Mouse (Mus musculus) midbrain, embryonic 11.5 days (tissue): ENCODE measurements around the gene Rpl13a. TPM values are rescaled to one million over a fixed set of nuclear protein-coding genes. Genes with fewer than 3 reads are reported as not detected.
A peak's percentile ranks its signal among the peaks of the same experiment; 100 is the strongest.

Experiments used
- ATAC-seq: fragments of 200-750 bp; cut with Nextera tagmentation; 2 replicates; pipeline ENCODE4 v1.8.0; 2017; ENCODE audit warnings: moderate TSS enrichment, moderate library complexity; ENCODE audit not compliant: low FRiP score
- DNase-seq: peaks from one replicate; pipeline ENCODE4 v3.0.0; 2015; ENCODE audit warnings: low spot score; ENCODE audit errors: missing footprints
- H3K27ac ChIP-seq: fragments of 300-500 bp; sonication (generic); 2 replicates; pipeline ENCODE4 v1.5.1; 2014; ENCODE audit warnings: low read depth, low read length
- H3K27me3 ChIP-seq: fragments of 300-500 bp; sonication (generic); 2 replicates; pipeline ENCODE4 v1.6.1; 2014; ENCODE audit warnings: mild to moderate bottlenecking, low read length, moderate library complexity, mixed read lengths; ENCODE audit not compliant: control insufficient read depth, insufficient read depth
- H3K36me3 ChIP-seq: fragments of 300-500 bp; sonication (generic); 2 replicates; pipeline ENCODE4 v1.6.1; 2014; ENCODE audit warnings: mild to moderate bottlenecking, low read length, moderate library complexity, mixed read lengths; ENCODE audit not compliant: control insufficient read depth, insufficient read depth
- H3K4me1 ChIP-seq: fragments of 300-500 bp; sonication (generic); 2 replicates; pipeline ENCODE4 v1.6.1; 2014; ENCODE audit warnings: low read length; ENCODE audit not compliant: control insufficient read depth, insufficient read depth
- H3K4me2 ChIP-seq: fragments of 300-500 bp; sonication (generic); 2 replicates; pipeline ENCODE4 v1.6.1; 2014; ENCODE audit warnings: mild to moderate bottlenecking, moderate library complexity
- H3K4me3 ChIP-seq: fragments of 300-500 bp; sonication (generic); 2 replicates; pipeline ENCODE4 v1.5.1; 2014; ENCODE audit warnings: low read depth, low read length
- H3K9ac ChIP-seq: fragments of 300-500 bp; sonication (generic); 2 replicates; pipeline ENCODE4 v1.6.1; 2014; ENCODE audit warnings: low read length
- H3K9me3 ChIP-seq: fragments of 300-500 bp; sonication (generic); 2 replicates; pipeline ENCODE4 v1.6.1; 2016; ENCODE audit warnings: low read length; ENCODE audit not compliant: control insufficient read depth
- WGBS: fragments of 180-500 bp; shearing (Covaris S2); extraction: QIAGEN DNeasy Blood & Tissue Kit; methylation state at CpG from one replicate; pipeline ENCODE4 v1.1.7; 2014; 5-methylcytosine and 5-hydroxymethylcytosine counted together
- microRNA counts: library from miRNA; unstranded; fragments of <30 nt; microRNA quantifications from one replicate; lab custom pipeline; 2015
- microRNA-seq: library from miRNA; unstranded; fragments of <30 nt; microRNA quantifications from one replicate; pipeline ENCODE4, GENCODE M21; 2017
- polyA plus RNA-seq: library from polyadenylated mRNA; unstranded; fragments of >200 nt; fragmentation: Nextera tagmentation; extraction: Ambion mirVana; gene quantifications from 2 replicates; pipeline ENCODE4 v1.2.1, GENCODE M21; 2014

The Rpl13a gene
- polyA plus RNA-seq, 1 experiment from 2014 or later = 1,290 TPM

DNA sequence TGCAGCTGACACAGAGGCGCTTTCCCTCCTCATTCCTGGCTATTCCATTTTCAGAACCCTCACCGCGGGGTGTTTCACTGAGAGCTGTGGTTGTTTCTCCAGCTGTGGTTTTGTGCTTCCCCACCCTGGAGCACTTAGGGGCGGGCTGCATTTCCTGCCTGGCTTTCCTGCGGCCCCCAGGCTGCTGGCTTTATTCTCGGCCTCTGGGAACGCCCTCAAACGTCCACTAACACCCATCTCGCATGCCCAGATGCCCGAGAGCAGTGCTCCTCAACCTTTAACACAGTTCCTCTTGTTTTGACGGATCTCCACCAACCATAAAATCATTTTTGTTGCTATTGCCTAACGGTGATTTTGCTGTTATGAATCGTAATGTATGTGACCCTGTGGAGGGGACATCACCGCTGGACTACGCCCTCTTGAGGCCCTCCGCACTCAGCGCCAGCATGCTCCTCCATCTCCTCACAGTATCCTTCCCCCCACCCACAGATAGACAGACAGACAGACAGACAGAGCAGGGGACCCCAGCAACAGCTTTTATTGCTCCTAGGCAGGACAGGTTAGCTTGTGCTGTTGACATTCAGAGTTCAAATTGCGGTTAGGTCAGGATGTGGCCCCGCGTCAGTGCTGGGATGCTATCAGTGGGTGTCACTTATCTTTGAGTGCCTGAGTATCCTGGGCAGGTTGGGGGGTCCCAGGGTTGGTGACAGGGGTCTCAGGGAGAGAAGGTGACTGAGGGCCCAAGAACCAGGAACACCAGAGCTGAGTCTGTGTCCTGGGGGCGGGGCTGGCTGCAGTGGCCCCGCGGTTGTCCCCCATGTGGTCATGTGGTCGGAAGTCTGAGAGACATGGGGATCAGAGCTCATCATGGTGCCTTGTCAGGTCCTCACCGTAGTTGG lies 45.9 kb downstream of the Rpl13a start:
- H3K4me3 ChIP-seq = no peak overlapping the region

GRCm38 (mm10) chr7:45081016-45081415 lies 47.5 kb downstream of the Rpl13a start:
- H3K4me3 ChIP-seq = no peak overlapping the region
- H3K27ac ChIP-seq = no peak overlapping the region
- no peak overlapping the region for H3K4me2 ChIP-seq
- DNase-seq = no peak
- H3K27me3 ChIP-seq = no peaks in the 10 kb centered on the region
- no peaks in the 10 kb centered on the region for H3K9me3 ChIP-seq
- no peak overlapping the region for H3K9ac ChIP-seq
- H3K36me3 ChIP-seq = peaks cover 6% of the 10 kb centered on the region
- H3K4me1 ChIP-seq = no peaks in the 10 kb centered on the region
- 47% methylated on average over 5 of the region's 5 CpGs for WGBS
- no peak for ATAC-seq

More for the DNA sequence above, 45.9 kb downstream of the Rpl13a start:
- ATAC-seq (no peak), DNase-seq (peak; percentile 77)
- H3K27ac ChIP-seq = no peak overlapping the region
- no peak overlapping the region for H3K4me2 ChIP-seq
- H3K9ac ChIP-seq = no peak overlapping the region
- no peaks in the 10 kb centered on the region for H3K9me3 ChIP-seq
- WGBS = 79% methylated on average over 25 of the region's 25 CpGs
- H3K36me3 ChIP-seq = peaks cover 5% of the 10 kb centered on the region; the same call in 1 of the 2 replicates
- no peaks in the 10 kb centered on the region for H3K27me3 ChIP-seq
- no peaks in the 10 kb centered on the region for H3K4me1 ChIP-seq

GRCm38 (mm10) chr7:45079856-45080255 lies 48.7 kb downstream of the Rpl13a start:
- 3% methylated on average over 10 of the region's 10 CpGs for WGBS
- ATAC-seq = peak; percentile 49; the same call in 1 of the 2 replicates
- Histone ChIP-seq H3K9me3 (no peaks in the 10 kb centered on the region), H3K27me3 (no peaks in the 10 kb centered on the region), H3K4me3 (no peak overlapping the region), H3K27ac (no peak overlapping the region), H3K9ac (no peak overlapping the region), H3K4me1 (no peaks in the 10 kb centered on the region), H3K4me2 (no peak overlapping the region), H3K36me3 (peaks cover 6% of the 10 kb centered on the region; the same call in 1 of the 2 replicates)
- DNase-seq = peak; percentile 100

DNA sequence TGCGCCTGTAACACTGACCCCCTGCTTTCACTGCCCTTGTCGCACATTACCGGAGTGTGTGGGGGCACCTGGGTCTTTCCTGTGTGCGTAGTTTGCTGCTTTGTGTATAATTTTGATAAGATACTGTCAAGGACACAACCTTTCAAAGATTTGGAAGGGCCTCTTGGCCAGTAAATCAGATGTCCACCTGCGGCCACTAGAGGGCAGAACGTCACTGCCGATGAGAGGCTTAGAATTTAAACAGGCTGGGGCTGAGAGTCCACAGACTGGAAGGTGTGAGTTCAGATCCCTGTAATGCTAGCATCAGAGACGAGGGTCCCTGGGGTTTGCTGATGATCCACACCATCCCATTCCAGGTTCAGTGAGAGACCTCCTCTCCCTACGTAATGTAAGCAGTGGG lies 50.0 kb downstream of the Rpl13a start:
- Histone ChIP-seq H3K4me2 (no peak overlapping the region), H3K9ac (no peak overlapping the region), H3K9me3 (no peaks in the 10 kb centered on the region), H3K27ac (no peak overlapping the region), H3K4me3 (no peak overlapping the region), H3K4me1 (no peaks in the 10 kb centered on the region), H3K36me3 (peaks cover 3% of the 10 kb centered on the region; the same call in 1 of the 2 replicates), H3K27me3 (no peaks in the 10 kb centered on the region)
- DNase-seq (peak; percentile 94), ATAC-seq (peak; percentile 41; the same call in 1 of the 2 replicates)
- 40% methylated on average over 9 of the region's 9 CpGs for WGBS

DNA sequence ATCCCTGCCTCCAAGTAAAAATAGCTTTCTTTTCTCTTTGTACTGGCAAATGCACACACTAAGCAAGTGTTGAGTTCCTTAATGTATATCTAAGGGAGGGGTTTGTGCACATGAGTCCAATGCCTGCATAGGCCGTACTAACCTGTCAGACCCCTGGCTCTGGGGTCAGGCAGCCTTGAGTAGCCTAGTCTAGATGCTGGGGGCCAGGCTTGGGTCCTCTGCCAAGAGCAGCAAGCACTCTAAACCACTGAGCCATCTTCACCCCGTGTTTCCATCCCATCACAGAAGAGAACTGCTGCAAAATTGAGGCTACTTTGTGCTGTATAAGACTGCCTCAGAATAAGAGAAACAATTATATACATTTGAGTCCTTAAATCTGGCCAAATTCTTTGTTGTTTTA lies 50.7 kb downstream of the Rpl13a start:
- no peak overlapping the region for H3K9ac ChIP-seq
- no peaks in the 10 kb centered on the region for H3K9me3 ChIP-seq
- no peak for ATAC-seq
- no peaks in the 10 kb centered on the region for H3K4me1 ChIP-seq
- DNase-seq = no peak
- H3K4me3 ChIP-seq = no peak overlapping the region
- no peak overlapping the region for H3K27ac ChIP-seq
- H3K4me2 ChIP-seq = no peak overlapping the region
- H3K36me3 ChIP-seq = peaks cover 3% of the 10 kb centered on the region; the same call in 1 of the 2 replicates
- WGBS = 96% methylated on average over 2 of the region's 2 CpGs
- no peaks in the 10 kb centered on the region for H3K27me3 ChIP-seq

GRCm38 (mm10) chr7:45077322-45077721 lies 51.2 kb downstream of the Rpl13a start:
- H3K36me3 ChIP-seq = peaks cover 3% of the 10 kb centered on the region; the same call in 1 of the 2 replicates
- H3K4me3 ChIP-seq = no peak overlapping the region
- no peaks in the 10 kb centered on the region for H3K4me1 ChIP-seq
- H3K9ac ChIP-seq = no peak overlapping the region
- no peaks in the 10 kb centered on the region for H3K27me3 ChIP-seq
- DNase-seq (no peak), ATAC-seq (no peak)
- no peaks in the 10 kb centered on the region for H3K9me3 ChIP-seq
- WGBS = 89% methylated on average over 14 of the region's 14 CpGs
- no peak overlapping the region for H3K4me2 ChIP-seq
- no peak overlapping the region for H3K27ac ChIP-seq

DNA sequence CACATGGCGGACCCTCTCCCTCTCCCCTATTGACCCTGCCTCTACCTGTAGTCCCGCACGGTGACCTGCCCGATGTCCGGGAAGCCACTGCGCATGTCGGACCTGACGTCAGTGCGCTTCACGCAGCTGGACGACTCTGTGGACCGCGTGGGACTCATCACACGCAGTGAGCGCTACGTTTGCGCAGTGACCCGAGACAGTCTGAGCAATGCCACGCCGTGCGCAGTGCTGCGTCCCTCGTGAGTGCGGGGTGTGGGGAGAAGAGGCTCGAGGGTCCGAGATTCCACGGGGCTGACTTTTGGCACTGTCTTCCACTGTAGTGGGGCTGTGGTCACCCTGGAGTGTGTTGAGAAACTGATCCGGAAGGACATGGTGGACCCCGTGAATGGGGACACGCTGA lies 52.1 kb downstream of the Rpl13a start:
- DNase-seq (no peak), ATAC-seq (no peak)
- H3K4me3 ChIP-seq = no peak overlapping the region
- WGBS = 89% methylated on average over 30 of the region's 30 CpGs
- peaks cover 3% of the 10 kb centered on the region; the same call in 1 of the 2 replicates for H3K36me3 ChIP-seq
- no peaks in the 10 kb centered on the region for H3K4me1 ChIP-seq
- H3K27ac ChIP-seq = no peak overlapping the region
- no peak overlapping the region for H3K4me2 ChIP-seq
- no peak overlapping the region for H3K9ac ChIP-seq
- no peaks in the 10 kb centered on the region for H3K9me3 ChIP-seq
- H3K27me3 ChIP-seq = no peaks in the 10 kb centered on the region

MicroRNA genes within 50 kb of the gene (microRNA counts, 519-probe panel; counts per million panel counts)
- not detected for microRNA mmu-miR-150 (lab: Ali Mortazavi, UCI)

Small RNA genes within 50 kb of the gene (microRNA-seq; reads per million reads assigned to microRNA genes)
- gene Mir150 = 33.6 reads per million, percentile 42 among the genes with 10 or more reads in this experiment
- gene Mir5121 = 36.8 reads per million, percentile 43 among the genes with 10 or more reads in this experiment
- not detected for gene Mir7055

Other genes with a start within 250 kb of the Rpl13a start
- 69.5 and 75.4 TPM in 2 replicates for gene Med25, start 236.0 kb downstream of the Rpl13a start, polyA plus RNA-seq
- 18.8 and 23.1 TPM in 2 replicates for gene Fuz, start 232.7 kb downstream of the Rpl13a start, polyA plus RNA-seq
- gene Ap2a1, start 199.3 kb downstream of the Rpl13a start, polyA plus RNA-seq = 68.0 and 74.8 TPM in 2 replicates
- 0.07 TPM in 1 of 2 replicates, not detected in the other for gene Tsks, start 185.6 kb downstream of the Rpl13a start, polyA plus RNA-seq
- 20.8 and 21.8 TPM in 2 replicates for gene Cpt1c, start 153.9 kb downstream of the Rpl13a start, polyA plus RNA-seq
- gene Prmt1, start 142.2 kb downstream of the Rpl13a start, polyA plus RNA-seq = 276 and 281 TPM in 2 replicates
- gene Irf3, start 131.1 kb downstream of the Rpl13a start, polyA plus RNA-seq = 55.6 and 65.9 TPM in 2 replicates
- 56.0 and 62.2 TPM in 2 replicates for gene Bcl2l12, start 130.0 kb downstream of the Rpl13a start, polyA plus RNA-seq
- gene Scaf1, start 112.4 kb downstream of the Rpl13a start, polyA plus RNA-seq = 43.6 and 44.4 TPM in 2 replicates
- gene Rras, start 110.8 kb downstream of the Rpl13a start, polyA plus RNA-seq = 18.6 and 22.2 TPM in 2 replicates
- 9.6 and 12.2 TPM in 2 replicates for gene Prr12, start 75.9 kb downstream of the Rpl13a start, polyA plus RNA-seq
- gene Nosip, start 66.3 kb downstream of the Rpl13a start, polyA plus RNA-seq = 53.2 and 56.7 TPM in 2 replicates
- 12.7 and 13.5 TPM in 2 replicates for gene Prrg2, start 66.1 kb downstream of the Rpl13a start, polyA plus RNA-seq
- 121 and 123 TPM in 2 replicates for gene Rcn3, start 36.5 kb downstream of the Rpl13a start, polyA plus RNA-seq
- gene Fcgrt, start 24.9 kb downstream of the Rpl13a start, polyA plus RNA-seq = 16.1 and 18.3 TPM in 2 replicates
- gene Rps11, start 4.3 kb downstream of the Rpl13a start, polyA plus RNA-seq = 1,376 and 1,392 TPM in 2 replicates
- gene Gm45713, start 7.5 kb upstream of the Rpl13a start, polyA plus RNA-seq = 0.17 and 0.60 TPM in 2 replicates
- gene Flt3l, start 7.7 kb upstream of the Rpl13a start, polyA plus RNA-seq = 0.40 and 0.97 TPM in 2 replicates
- gene Pih1d1, start 25.5 kb upstream of the Rpl13a start, polyA plus RNA-seq = 104 and 105 TPM in 2 replicates
- gene Aldh16a1, start 25.8 kb upstream of the Rpl13a start, polyA plus RNA-seq = 22.0 and 25.7 TPM in 2 replicates
- 0.40 and 0.51 TPM in 2 replicates for gene Slc17a7, start 35.2 kb upstream of the Rpl13a start, polyA plus RNA-seq
- gene Gfy, start 50.8 kb upstream of the Rpl13a start, polyA plus RNA-seq = not detected in 2 replicates
- 0.53 and 0.63 TPM in 2 replicates for gene Pth2, start 52.2 kb upstream of the Rpl13a start, polyA plus RNA-seq
- 0.52 and 0.86 TPM in 2 replicates for gene Ccdc155, start 76.1 kb upstream of the Rpl13a start, polyA plus RNA-seq
- 0.81 and 1.2 TPM in 2 replicates for gene Dkkl1, start 83.4 kb upstream of the Rpl13a start, polyA plus RNA-seq
- 241 and 253 TPM in 2 replicates for gene Tead2, start 87.0 kb upstream of the Rpl13a start, polyA plus RNA-seq
- 0.81 and 0.97 TPM in 2 replicates for gene Cd37, start 110.4 kb upstream of the Rpl13a start, polyA plus RNA-seq
- gene Slc6a16, start 112.3 kb upstream of the Rpl13a start, polyA plus RNA-seq = not detected in 2 replicates
- gene Slc6a21, start 148.8 kb upstream of the Rpl13a start, polyA plus RNA-seq = not detected in 2 replicates
- 4.4 and 6.1 TPM in 2 replicates for gene Trpm4, start 205.0 kb upstream of the Rpl13a start, polyA plus RNA-seq
- 0.11 and 0.19 TPM in 2 replicates for gene Hrc, start 206.5 kb upstream of the Rpl13a start, polyA plus RNA-seq
- gene Ppfia3, start 238.3 kb upstream of the Rpl13a start, polyA plus RNA-seq = 7.7 and 8.1 TPM in 2 replicates
- 0.75 and 1.2 TPM in 2 replicates for gene Lin7b, start 241.8 kb upstream of the Rpl13a start, polyA plus RNA-seq